Mouse (Mus musculus) lung, postnatal 0 days (tissue): ENCODE data around the gene Elf4. TPM values are rescaled to one million over a fixed set of nuclear protein-coding genes. Genes with fewer than 3 reads are reported as not detected.

ENCODE experiments used
- ATAC-seq: fragments of 200-750 bp; cut with Nextera tagmentation; 2 replicates; pipeline ENCODE4 v1.8.0; 2017; ENCODE audit warnings: moderate library complexity
- DNase-seq: peaks from one replicate; pipeline ENCODE4 v3.0.0-alpha.2; 2016; ENCODE audit warnings: low spot score
- H3K27ac ChIP-seq: fragments of 300-500 bp; sonication (generic); 2 replicates; pipeline ENCODE4 v1.5.1; 2014; ENCODE audit warnings: antibody characterized with exemption, mild to moderate bottlenecking, low read length, mixed read lengths
- H3K27me3 ChIP-seq: fragments of 300-500 bp; sonication (generic); replicated peaks from 2 replicates; pipeline ENCODE4 v1.6.1; 2014; ENCODE audit warnings: low read length, mixed read lengths; ENCODE audit not compliant: insufficient read depth
- H3K36me3 ChIP-seq: fragments of 300-500 bp; sonication (generic); 2 replicates; pipeline ENCODE4 v1.6.1; 2014; ENCODE audit warnings: low read length, mixed read lengths; ENCODE audit not compliant: insufficient read depth
- H3K4me1 ChIP-seq: fragments of 300-500 bp; sonication (generic); 2 replicates; pipeline ENCODE4 v1.6.1; 2014; ENCODE audit warnings: antibody characterized with exemption, low read depth, low read length, mixed read lengths; ENCODE audit not compliant: insufficient read depth
- H3K4me2 ChIP-seq: fragments of 300-500 bp; sonication (generic); replicated peaks from 2 replicates; pipeline ENCODE4 v1.6.1; 2014; ENCODE audit warnings: low read depth, mild to moderate bottlenecking, low read length, moderate library complexity, mixed read lengths
- H3K4me3 ChIP-seq: fragments of 300-500 bp; sonication (generic); 2 replicates; pipeline ENCODE4 v1.5.1; 2014; ENCODE audit warnings: low read depth, low read length
- H3K9ac ChIP-seq: fragments of 300-500 bp; sonication (generic); replicated peaks from 2 replicates; pipeline ENCODE4 v1.6.1; 2014; ENCODE audit warnings: low read depth, mild to moderate bottlenecking
- H3K9me3 ChIP-seq: fragments of 300-500 bp; sonication (generic); 2 replicates; pipeline ENCODE4 v1.6.1; 2016; ENCODE audit warnings: low read length, mixed read lengths
- CTCF ChIP-seq: IDR thresholded peaks from 2 replicates; pipeline ENCODE4 v1.5.1; 2016; ENCODE audit warnings: antibody characterized with exemption, mild to moderate bottlenecking
- EP300 ChIP-seq: IDR thresholded peaks from 2 replicates; pipeline ENCODE4 v1.6.1; 2016; ENCODE audit warnings: antibody characterized with exemption, mild to moderate bottlenecking, control low read depth
- WGBS: fragments of 180-500 bp; shearing (Covaris S2); extraction: QIAGEN DNeasy Blood & Tissue Kit; methylation state at CpG from one replicate; pipeline ENCODE4 v1.1.7; 2014; 5-methylcytosine and 5-hydroxymethylcytosine counted together
- polyA plus RNA-seq: library from polyadenylated mRNA; unstranded; fragments of >200 nt; fragmentation: Nextera tagmentation; extraction: Ambion mirVana; gene quantifications from 2 replicates; pipeline ENCODE4 v1.2.1, GENCODE M21; 2015

Gene Elf4
- polyA plus RNA-seq, 1 experiment from 2014 or later = 3.5 TPM

DNA sequence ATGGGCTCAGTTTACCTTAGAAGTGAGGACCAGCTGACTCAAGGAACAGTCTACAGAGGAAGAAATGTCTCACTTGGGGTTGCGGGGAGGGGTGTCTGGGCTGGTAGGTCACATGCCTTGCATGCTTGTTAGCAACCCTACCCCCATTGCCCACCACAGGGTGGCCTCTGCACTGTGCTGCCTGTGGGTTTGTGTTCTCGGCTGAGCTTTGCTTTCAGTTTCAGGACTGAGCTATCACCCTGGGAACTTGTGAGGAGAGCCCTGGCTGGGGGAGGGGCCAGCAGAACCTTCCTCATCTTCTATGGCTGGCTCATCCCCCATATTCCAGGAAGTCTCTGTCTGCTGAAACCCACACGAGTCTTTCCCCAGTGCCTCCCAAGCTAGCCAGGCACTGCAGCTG, 38.3 kb downstream of the Elf4 start:
- no peak overlapping the region for H3K4me3 ChIP-seq
- H3K9me3 ChIP-seq = no peaks in the 10 kb centered on the region
- WGBS = 47% methylated on average over 3 of the region's 3 CpGs
- peak overlapping the region; percentile 28 for H3K4me2 ChIP-seq
- ATAC-seq (peak; percentile 70), DNase-seq (peak; percentile 45)
- H3K9ac ChIP-seq = no peak overlapping the region
- H3K36me3 ChIP-seq = no peaks in the 10 kb centered on the region
- no peaks in the 10 kb centered on the region for H3K27me3 ChIP-seq
- H3K27ac ChIP-seq = 0 out of 2 replicates have a peak overlapping the region, but pooled peaks have one; percentile 3
- H3K4me1 ChIP-seq = no peaks in the 10 kb centered on the region
- peak; percentile 22; the same call in 1 of the 2 replicates for TF ChIP-seq CTCF
- TF ChIP-seq EP300 = no peak

- TF ChIP-seq CTCF (no peak), EP300 (no peak)
- Histone ChIP-seq H3K4me2 (no peak overlapping the region), H3K4me1 (no peaks in the 10 kb centered on the region), H3K27me3 (no peaks in the 10 kb centered on the region), H3K9me3 (no peaks in the 10 kb centered on the region), H3K9ac (no peak overlapping the region), H3K4me3 (no peak overlapping the region), H3K27ac (no peak overlapping the region), H3K36me3 (0 out of 2 replicates have a peak, but pooled peaks cover 3% of the 10 kb centered on the region)
- DNase-seq = peak; percentile 29
- ATAC-seq = 0 out of 2 replicates have a peak, but pooled peaks have one; percentile 13
- WGBS = 57% methylated on average over 1 of the region's 1 CpGs
These were observed 39.3 kb downstream of the Elf4 start for GRCm38 (mm10) chrX:48423671-48424070.

- 31% methylated on average over 4 of the region's 4 CpGs for WGBS
- Histone ChIP-seq H3K27ac (no peak overlapping the region), H3K4me1 (no peaks in the 10 kb centered on the region), H3K36me3 (0 out of 2 replicates have a peak, but pooled peaks cover 3% of the 10 kb centered on the region), H3K4me2 (no peak overlapping the region), H3K27me3 (no peaks in the 10 kb centered on the region), H3K4me3 (no peak overlapping the region), H3K9me3 (no peaks in the 10 kb centered on the region), H3K9ac (no peak overlapping the region)
- no peak; the same call in 1 of the 2 replicates for ATAC-seq
- peak; percentile 59 for DNase-seq
- TF ChIP-seq EP300 = no peak
- peak; percentile 88 for TF ChIP-seq CTCF
These were observed 39.9 kb downstream of the Elf4 start for GRCm38 (mm10) chrX:48422986-48423385.

DNA sequence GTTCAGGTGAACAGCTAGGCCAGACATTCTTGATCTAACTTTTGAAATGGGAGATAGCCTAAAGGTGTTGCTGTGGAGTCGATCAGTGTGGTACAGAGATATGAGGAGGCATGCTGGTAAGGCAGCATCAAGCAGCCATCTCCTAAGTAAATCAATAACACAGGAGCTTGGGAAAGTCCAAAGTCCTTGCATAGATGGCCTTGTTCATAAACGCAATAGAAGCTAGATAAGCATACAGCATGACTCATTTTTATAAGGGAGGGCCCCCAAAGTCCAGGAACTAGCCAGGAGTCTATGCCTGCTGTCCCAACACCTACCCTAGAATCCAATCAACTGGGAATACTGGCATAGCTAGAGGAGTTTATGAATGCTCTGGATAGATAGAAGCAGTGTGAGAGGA, 44.5 kb downstream of the Elf4 start:
- no peak overlapping the region for H3K4me2 ChIP-seq
- TF ChIP-seq EP300 (no peak), CTCF (no peak)
- H3K36me3 ChIP-seq = 0 out of 2 replicates have a peak, but pooled peaks cover 3% of the 10 kb centered on the region
- no peaks in the 10 kb centered on the region for H3K9me3 ChIP-seq
- ATAC-seq = no peak
- H3K4me1 ChIP-seq = no peaks in the 10 kb centered on the region
- no peak overlapping the region for H3K27ac ChIP-seq
- DNase-seq = no peak
- 65% methylated on average over 2 of the region's 2 CpGs for WGBS
- H3K9ac ChIP-seq = no peak overlapping the region
- no peaks in the 10 kb centered on the region for H3K27me3 ChIP-seq
- H3K4me3 ChIP-seq = no peak overlapping the region

GRCm38 (mm10) chrX:48414291-48414690, 48.6 kb downstream of the Elf4 start:
- Histone ChIP-seq H3K27me3 (no peaks in the 10 kb centered on the region), H3K4me3 (no peak overlapping the region), H3K4me2 (no peak overlapping the region), H3K36me3 (0 out of 2 replicates have a peak, but pooled peaks cover 3% of the 10 kb centered on the region), H3K9me3 (no peaks in the 10 kb centered on the region), H3K27ac (no peak overlapping the region), H3K4me1 (no peaks in the 10 kb centered on the region), H3K9ac (no peak overlapping the region)
- no peak for TF ChIP-seq CTCF
- no peak for TF ChIP-seq EP300
- WGBS = 53% methylated on average over 5 of the region's 5 CpGs
- no peak for ATAC-seq
- DNase-seq = no peak

- TF ChIP-seq CTCF = no peak
- no peak overlapping the region for H3K4me2 ChIP-seq
- no peak for DNase-seq
- no peak overlapping the region for H3K9ac ChIP-seq
- H3K4me3 ChIP-seq = no peak overlapping the region
- H3K27me3 ChIP-seq = no peaks in the 10 kb centered on the region
- H3K27ac ChIP-seq = no peak overlapping the region
- WGBS = 68% methylated on average over 6 of the region's 6 CpGs
- no peak for ATAC-seq
- no peaks in the 10 kb centered on the region for H3K4me1 ChIP-seq
- H3K36me3 ChIP-seq = no peaks in the 10 kb centered on the region
- no peaks in the 10 kb centered on the region for H3K9me3 ChIP-seq
These were observed 50.3 kb downstream of the Elf4 start for GRCm38 (mm10) chrX:48412629-48413028.

GRCm38 (mm10) chrX:48410388-48410776, 52.5 kb downstream of the Elf4 start:
- TF ChIP-seq CTCF (no peak), EP300 (no peak)
- Histone ChIP-seq H3K4me3 (peak overlapping the region; percentile 35; the same call in 1 of the 2 replicates), H3K36me3 (no peaks in the 10 kb centered on the region), H3K27ac (no peak overlapping the region), H3K27me3 (no peaks in the 10 kb centered on the region), H3K4me1 (no peaks in the 10 kb centered on the region), H3K4me2 (peak overlapping the region; percentile 49), H3K9ac (no peak overlapping the region), H3K9me3 (no peaks in the 10 kb centered on the region)
- DNase-seq = no peak
- WGBS = 19% methylated on average over 7 of the region's 7 CpGs
- ATAC-seq = peak; percentile 14; the same call in 1 of the 2 replicates
